Mouse (Mus musculus) G1E (cell line): Measurements from ENCODE around the gene Hivep3. TPM values are rescaled to one million over a fixed set of nuclear protein-coding genes. Genes with fewer than 3 reads are reported as not detected.

Source experiments
- ATAC-seq: 2 replicates; pipeline ENCODE4 v1.8.0; 2016; ENCODE audit warnings: mild to moderate bottlenecking; ENCODE audit not compliant: insufficient number of reproducible peaks, poor library complexity, low FRiP score, severe bottlenecking; ENCODE audit errors: extremely low read depth
- DNase-seq: peaks from one replicate; pipeline ENCODE4 v3.0.0; 2012; ENCODE audit warnings: low spot score
- H3K27me3 ChIP-seq: 2 replicates; pipeline ENCODE4 v1.6.1; 2012; ENCODE audit warnings: mild to moderate bottlenecking, low read length, inconsistent platforms; ENCODE audit not compliant: insufficient read depth
- H3K36me3 ChIP-seq: replicated peaks from 2 replicates; pipeline ENCODE3; 2012; ENCODE audit warnings: mild to moderate bottlenecking, inconsistent platforms
- H3K4me1 ChIP-seq: 2 replicates; pipeline ENCODE4 v1.6.1; 2012; ENCODE audit warnings: low read depth, low read length, inconsistent platforms, mixed read lengths; ENCODE audit not compliant: insufficient read depth
- H3K4me3 ChIP-seq: 2 replicates; pipeline ENCODE4 v1.5.1; 2012; ENCODE audit warnings: low read depth, mild to moderate bottlenecking, inconsistent platforms, low read length, moderate library complexity, mixed read lengths
- H3K9me3 ChIP-seq: replicated peaks from 2 replicates; pipeline ENCODE4 v1.6.1; 2012; ENCODE audit warnings: inconsistent platforms
- CTCF ChIP-seq: IDR thresholded peaks from 2 replicates; pipeline ENCODE4 v1.5.1; 2012; ENCODE audit warnings: low read depth, low read length, inconsistent platforms, mixed read lengths
- GATA1 ChIP-seq: IDR thresholded peaks from 2 replicates; pipeline ENCODE4 v1.6.1; 2012; ENCODE audit warnings: borderline replicate concordance, low read length, inconsistent platforms, mixed read lengths
- GATA2 ChIP-seq: IDR thresholded peaks from 2 replicates; pipeline ENCODE4 v1.6.1; 2012; ENCODE audit warnings: low read depth, low read length, inconsistent platforms, borderline replicate concordance
- POLR2AphosphoS5 ChIP-seq: IDR thresholded peaks from 2 replicates; pipeline ENCODE4 v1.6.1; 2012; ENCODE audit warnings: low read depth, low read length, inconsistent platforms; ENCODE audit not compliant: insufficient replicate concordance
- TAL1 ChIP-seq: conservative IDR thresholded peaks from 2 replicates; pipeline ENCODE4 v1.6.1; 2012; ENCODE audit warnings: low read depth, low read length, inconsistent platforms, mixed read lengths
- polyA plus RNA-seq: library from polyadenylated mRNA; stranded (reverse); fragments of >175 nt; gene quantifications from 2 replicates; pipeline ENCODE4 v1.2.3, GENCODE M21; 2012
- total RNA-seq, 2 experiments: library from RNA; stranded (forward) in 1 of 2; stranded (reverse) in 1 of 2; fragments of 200-1000 nt in 1 of 2; fragments of >200 nt in 1 of 2; fragmentation: Nextera tagmentation in 1 of 2; gene quantifications; 2 replicates each; pipeline ENCODE4 v1.2.3; 2014 to 2017

Gene Hivep3
- total and polyA plus RNA-seq, 3 experiments: 0.49 TPM; not detected in 2

DNA sequence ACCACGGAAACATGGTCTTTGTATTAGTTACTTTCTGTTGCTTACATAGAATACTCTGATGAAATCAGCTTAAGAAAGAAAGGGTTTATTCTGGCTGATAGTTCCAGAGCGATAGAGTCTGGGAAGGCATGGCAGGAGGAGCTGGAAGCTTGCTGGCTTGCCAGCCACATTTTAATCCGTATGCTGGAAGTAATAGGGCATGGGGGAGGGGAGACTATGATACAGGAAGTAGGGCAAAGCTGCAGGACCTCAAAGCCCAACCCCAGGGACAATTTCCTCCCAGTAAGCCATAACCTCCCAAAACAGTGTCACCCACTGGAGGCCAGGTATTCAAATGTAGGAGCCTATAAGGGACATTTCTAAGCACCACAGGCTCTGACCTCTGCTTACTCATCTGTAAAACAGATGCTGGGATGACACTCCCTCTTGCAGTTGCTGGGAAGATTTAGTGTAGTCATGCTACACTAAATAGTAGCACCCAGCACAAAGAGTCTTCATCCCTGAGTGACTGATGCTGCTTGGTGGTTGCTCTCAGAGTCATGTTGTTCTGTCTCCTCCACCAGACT, 112.1 kb downstream of the Hivep3 start:
- H3K4me3 ChIP-seq: no peak overlapping the region
- H3K4me1 ChIP-seq: no peaks in the 10 kb centered on the region
- no peaks in the 10 kb centered on the region for H3K27me3 ChIP-seq
- no peaks in the 10 kb centered on the region for H3K36me3 ChIP-seq
- no peak for DNase-seq
- peaks cover 4% of the 10 kb centered on the region for H3K9me3 ChIP-seq
- no peak for TF ChIP-seq POLR2AphosphoS5
- TF ChIP-seq TAL1: no peak
- TF ChIP-seq GATA1: no peak
- TF ChIP-seq GATA2: no peak
- no peak for TF ChIP-seq CTCF
- ATAC-seq: no peak

DNA sequence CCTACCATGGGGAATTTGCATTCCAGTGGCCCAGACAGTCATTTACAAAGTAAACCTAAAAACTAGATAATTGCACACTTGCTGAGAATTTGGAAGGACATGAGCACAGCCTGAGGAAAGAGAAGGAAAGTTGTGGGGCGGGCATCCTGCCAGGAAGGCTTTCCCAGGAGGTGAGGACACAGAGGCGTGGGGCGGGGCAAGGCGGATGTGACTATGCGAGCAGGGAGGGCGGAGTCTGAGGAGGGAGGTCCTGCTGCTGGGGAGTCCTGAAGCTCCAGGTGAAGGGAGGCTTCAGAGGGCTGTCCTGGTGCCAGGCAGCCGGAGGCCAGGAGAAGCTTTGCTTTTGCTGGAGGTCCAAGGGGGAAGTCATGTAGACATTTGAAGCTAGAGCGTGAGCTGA, 118.9 kb downstream of the Hivep3 start:
- DNase-seq: no peak
- no peak for ATAC-seq
- peaks cover 13% of the 10 kb centered on the region for H3K9me3 ChIP-seq
- no peak overlapping the region for H3K4me3 ChIP-seq
- no peaks in the 10 kb centered on the region for H3K36me3 ChIP-seq
- H3K4me1 ChIP-seq: no peaks in the 10 kb centered on the region
- TF ChIP-seq TAL1 (no peak), GATA2 (no peak), POLR2AphosphoS5 (no peak), CTCF (no peak), GATA1 (no peak)
- H3K27me3 ChIP-seq: no peaks in the 10 kb centered on the region

- Histone ChIP-seq H3K4me3 (no peak overlapping the region), H3K9me3 (peaks cover 21% of the 10 kb centered on the region), H3K4me1 (no peaks in the 10 kb centered on the region), H3K36me3 (no peaks in the 10 kb centered on the region), H3K27me3 (no peaks in the 10 kb centered on the region)
- TF ChIP-seq CTCF (no peak), GATA2 (no peak), POLR2AphosphoS5 (no peak), GATA1 (no peak), TAL1 (no peak)
- ATAC-seq: no peak
- DNase-seq: no peak
Measured at GRCm38 (mm10) chr4:119854307-119855144, 120.9 kb downstream of the Hivep3 start.

DNA sequence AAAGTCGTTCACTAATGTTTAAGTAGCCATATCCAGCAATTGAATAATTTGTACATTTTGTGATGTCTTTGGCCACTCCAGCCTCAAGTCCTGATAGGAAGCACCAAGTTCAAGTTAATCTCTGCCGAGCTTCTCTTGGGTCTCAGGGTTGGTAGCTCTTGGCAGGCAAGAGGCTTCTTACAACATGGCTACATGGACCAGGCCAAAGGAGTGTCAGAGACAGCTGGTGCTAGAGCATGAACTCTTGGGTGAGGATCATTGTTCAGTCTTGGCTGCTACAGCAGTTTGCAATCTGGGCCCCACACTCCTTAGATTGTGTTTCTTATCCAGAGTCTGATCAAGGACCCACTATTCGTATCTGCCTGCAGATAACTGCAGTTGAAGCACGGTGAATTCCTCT, 125.9 kb downstream of the Hivep3 start:
- no peak overlapping the region for H3K4me3 ChIP-seq
- DNase-seq (no peak), ATAC-seq (no peak)
- H3K9me3 ChIP-seq: peaks cover 34% of the 10 kb centered on the region
- TF ChIP-seq GATA2 (no peak), GATA1 (no peak), CTCF (no peak), POLR2AphosphoS5 (no peak), TAL1 (no peak)
- H3K27me3 ChIP-seq: no peaks in the 10 kb centered on the region
- H3K36me3 ChIP-seq: no peaks in the 10 kb centered on the region
- no peaks in the 10 kb centered on the region for H3K4me1 ChIP-seq

DNA sequence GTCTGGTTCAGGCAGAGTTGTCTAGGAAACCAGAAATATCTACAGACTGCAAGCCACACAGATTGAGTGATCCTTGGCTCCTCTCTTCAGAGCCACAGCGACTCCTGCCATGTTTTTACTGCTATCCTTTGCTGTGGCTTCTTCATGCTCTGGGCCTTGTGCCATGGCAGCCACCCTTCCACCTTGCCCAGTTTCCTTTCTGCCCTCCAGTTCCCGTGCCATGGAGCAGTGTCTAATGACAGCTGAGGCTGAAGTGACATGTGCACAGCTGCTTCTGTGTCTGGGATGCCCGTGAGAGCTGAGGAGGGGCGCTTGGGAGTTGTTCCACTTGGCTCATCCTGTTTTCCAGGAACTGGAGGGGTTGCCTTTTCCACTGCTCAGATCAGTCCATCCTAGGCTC, 127.4 kb downstream of the Hivep3 start:
- Histone ChIP-seq H3K36me3 (no peaks in the 10 kb centered on the region), H3K9me3 (peaks cover 38% of the 10 kb centered on the region), H3K27me3 (no peaks in the 10 kb centered on the region), H3K4me1 (no peaks in the 10 kb centered on the region), H3K4me3 (no peak overlapping the region)
- ATAC-seq (no peak), DNase-seq (no peak)
- TF ChIP-seq TAL1 (no peak), CTCF (no peak), POLR2AphosphoS5 (no peak), GATA2 (no peak), GATA1 (no peak)

- no peaks in the 10 kb centered on the region for H3K27me3 ChIP-seq
- ATAC-seq (no peak), DNase-seq (no peak)
- no peak overlapping the region for H3K4me3 ChIP-seq
- no peaks in the 10 kb centered on the region for H3K4me1 ChIP-seq
- TF ChIP-seq TAL1: no peak
- no peak for TF ChIP-seq CTCF
- TF ChIP-seq POLR2AphosphoS5: no peak
- TF ChIP-seq GATA1: no peak
- TF ChIP-seq GATA2: no peak
- H3K9me3 ChIP-seq: peaks cover 51% of the 10 kb centered on the region
- H3K36me3 ChIP-seq: no peaks in the 10 kb centered on the region
Measured at GRCm38 (mm10) chr4:119865827-119866455, 132.4 kb downstream of the Hivep3 start.
